Mouse (Mus musculus) neural tube, embryonic 12.5 days (tissue): ENCODE measurements around the gene Hist1h3f. TPM values are rescaled to one million over a fixed set of nuclear protein-coding genes. Genes with fewer than 3 reads are reported as not detected.
"Not testable (repeated sequence)": the region's sequence is repeated elsewhere in the genome, so short reads cannot be mapped to it uniquely, and the experiment has no call there.

Experiments
- ATAC-seq: fragments of 200-750 bp; cut with Nextera tagmentation; 2 replicates; pipeline ENCODE4 v1.8.0; 2017; ENCODE audit warnings: low read depth, mild to moderate bottlenecking, moderate TSS enrichment, moderate library complexity; ENCODE audit not compliant: low FRiP score
- H3K27ac ChIP-seq: fragments of 300-500 bp; sonication (generic); 2 replicates; pipeline ENCODE4 v1.5.1; 2016
- H3K27me3 ChIP-seq: fragments of 300-500 bp; sonication (generic); replicated peaks from 2 replicates; pipeline ENCODE4 v1.6.1; 2016; ENCODE audit warnings: mild to moderate bottlenecking
- H3K36me3 ChIP-seq: fragments of 300-500 bp; sonication (generic); 2 replicates; pipeline ENCODE4 v1.6.1; 2016; ENCODE audit warnings: mild to moderate bottlenecking
- H3K4me1 ChIP-seq: fragments of 300-500 bp; sonication (generic); 2 replicates; pipeline ENCODE4 v1.6.1; 2016
- H3K4me2 ChIP-seq: fragments of 300-500 bp; sonication (generic); replicated peaks from 2 replicates; pipeline ENCODE4 v1.6.1; 2016; ENCODE audit warnings: mild to moderate bottlenecking
- H3K4me3 ChIP-seq: fragments of 300-500 bp; sonication (generic); 2 replicates; pipeline ENCODE4 v1.5.1; 2016
- H3K9ac ChIP-seq: fragments of 300-500 bp; sonication (generic); 2 replicates; pipeline ENCODE4 v1.6.1; 2016; ENCODE audit warnings: mild to moderate bottlenecking
- H3K9me3 ChIP-seq: fragments of 300-500 bp; sonication (generic); 2 replicates; pipeline ENCODE4 v1.6.1; 2016; ENCODE audit warnings: mild to moderate bottlenecking
- WGBS: fragments of 180-500 bp; shearing (Covaris S2); methylation state at CpG from one replicate; pipeline ENCODE4 v1.1.7; 2016; 5-methylcytosine and 5-hydroxymethylcytosine counted together
- microRNA-seq: library from miRNA; unstranded; fragments of <30 nt; microRNA quantifications from one replicate; pipeline ENCODE4, GENCODE M21; 2017
- polyA plus RNA-seq: library from polyadenylated mRNA; unstranded; fragments of >200 nt; fragmentation: Nextera tagmentation; extraction: Ambion mirVana; gene quantifications from 2 replicates; pipeline ENCODE4 v1.2.1, GENCODE M21; 2016

Hist1h3f gene
- polyA plus RNA-seq, 1 experiment from 2014 or later, result 0.60 TPM

- no peaks in the 10 kb centered on the region for H3K9me3 ChIP-seq
- H3K4me3 ChIP-seq, result no peak overlapping the region
- H3K36me3 ChIP-seq, result no peaks in the 10 kb centered on the region
- H3K27ac ChIP-seq, result peak overlapping the region; percentile 86; the same call in 1 of the 2 replicates
- no peak for ATAC-seq
- peak overlapping the region; percentile 71 for H3K4me2 ChIP-seq
- H3K4me1 ChIP-seq, result peaks cover 27% of the 10 kb centered on the region
- no peaks in the 10 kb centered on the region for H3K27me3 ChIP-seq
- peak overlapping the region; percentile 27 for H3K9ac ChIP-seq
These were observed 40.5 kb downstream of the Hist1h3f start for GRCm38 (mm10) chr13:23584331-23584730.

GRCm38 (mm10) chr13:23585029-23585441 is 41.2 kb downstream of the Hist1h3f start:
- no peaks in the 10 kb centered on the region for H3K27me3 ChIP-seq
- under 1% methylated on average over 21 of the region's 21 CpGs for WGBS
- peak overlapping the region; percentile 72 for H3K9ac ChIP-seq
- peak overlapping the region; percentile 71 for H3K4me2 ChIP-seq
- peak; percentile 15; the same call in 1 of the 2 replicates for ATAC-seq
- H3K36me3 ChIP-seq, result no peaks in the 10 kb centered on the region
- H3K4me1 ChIP-seq, result peaks cover 27% of the 10 kb centered on the region
- H3K4me3 ChIP-seq, result peak overlapping the region; percentile 42
- H3K27ac ChIP-seq, result peak overlapping the region; percentile 86
- H3K9me3 ChIP-seq, result no peaks in the 10 kb centered on the region

GRCm38 (mm10) chr13:23585442-23586098 is 41.7 kb downstream of the Hist1h3f start:
- ATAC-seq, result peak; percentile 88
- Histone ChIP-seq H3K4me3 (peak overlapping the region; percentile 42), H3K4me1 (peaks cover 27% of the 10 kb centered on the region), H3K27ac (peak overlapping the region; percentile 86), H3K4me2 (peak overlapping the region; percentile 71), H3K9ac (peak overlapping the region; percentile 72)
- 0% methylated on average over 31 of the region's 36 CpGs for WGBS
- not testable (repeated sequence) for H3K36me3 ChIP-seq, H3K27me3 ChIP-seq, H3K9me3 ChIP-seq

- peaks cover 27% of the 10 kb centered on the region for H3K4me1 ChIP-seq
- no peaks in the 10 kb centered on the region for H3K9me3 ChIP-seq
- peak overlapping the region; percentile 13; the same call in 1 of the 2 replicates for H3K4me3 ChIP-seq
- no peaks in the 10 kb centered on the region for H3K27me3 ChIP-seq
- H3K36me3 ChIP-seq, result no peaks in the 10 kb centered on the region
- WGBS, result 1% methylated on average over 22 of the region's 22 CpGs
- no peak for ATAC-seq
- H3K9ac ChIP-seq, result peak overlapping the region; percentile 51; the same call in 1 of the 2 replicates
- peak overlapping the region; percentile 71 for H3K4me2 ChIP-seq
- H3K27ac ChIP-seq, result peak overlapping the region; percentile 53; the same call in 1 of the 2 replicates
These were observed 42.5 kb downstream of the Hist1h3f start for GRCm38 (mm10) chr13:23586099-23586939.

- WGBS, result 4% methylated on average over 1 of the region's 1 CpGs
- Histone ChIP-seq H3K9me3 (no peaks in the 10 kb centered on the region), H3K36me3 (no peaks in the 10 kb centered on the region), H3K4me2 (peak overlapping the region; percentile 71), H3K27ac (peak overlapping the region; percentile 53; the same call in 1 of the 2 replicates), H3K9ac (0 out of 2 replicates have a peak overlapping the region, but pooled peaks have one; percentile 51), H3K4me1 (peaks cover 25% of the 10 kb centered on the region), H3K27me3 (no peaks in the 10 kb centered on the region), H3K4me3 (peak overlapping the region; percentile 13; the same call in 1 of the 2 replicates)
- no peak for ATAC-seq
These were observed 43.0 kb downstream of the Hist1h3f start for GRCm38 (mm10) chr13:23586940-23587225.

- Histone ChIP-seq H3K9ac (no peak overlapping the region), H3K9me3 (no peaks in the 10 kb centered on the region), H3K4me1 (peaks cover 4% of the 10 kb centered on the region), H3K27me3 (no peaks in the 10 kb centered on the region), H3K27ac (no peak overlapping the region), H3K4me3 (no peak overlapping the region), H3K36me3 (no peaks in the 10 kb centered on the region), H3K4me2 (no peak overlapping the region)
- 94% methylated on average over 7 of the region's 7 CpGs for WGBS
- ATAC-seq, result no peak
These were observed 47.4 kb downstream of the Hist1h3f start for GRCm38 (mm10) chr13:23591206-23591605.

- WGBS, result 89% methylated on average over 7 of the region's 7 CpGs
- H3K27ac ChIP-seq, H3K36me3 ChIP-seq, H3K9ac ChIP-seq, ATAC-seq, H3K4me2 ChIP-seq, H3K4me3 ChIP-seq, H3K4me1 ChIP-seq, H3K9me3 ChIP-seq, H3K27me3 ChIP-seq: not testable (repeated sequence)
These were observed 48.0 kb downstream of the Hist1h3f start for GRCm38 (mm10) chr13:23591886-23592285.

- no peaks in the 10 kb centered on the region for H3K27me3 ChIP-seq
- H3K4me2 ChIP-seq, result no peak overlapping the region
- H3K36me3 ChIP-seq, result no peaks in the 10 kb centered on the region
- H3K4me3 ChIP-seq, result no peak overlapping the region
- H3K27ac ChIP-seq, result no peak overlapping the region
- H3K9ac ChIP-seq, result no peak overlapping the region
- 92% methylated on average over 7 of the region's 7 CpGs for WGBS
- no peaks in the 10 kb centered on the region for H3K9me3 ChIP-seq
- ATAC-seq, result no peak
- H3K4me1 ChIP-seq, result no peaks in the 10 kb centered on the region
These were observed 48.8 kb downstream of the Hist1h3f start for GRCm38 (mm10) chr13:23592614-23593013.

- Histone ChIP-seq H3K9ac (no peak overlapping the region), H3K27me3 (no peaks in the 10 kb centered on the region), H3K4me1 (no peaks in the 10 kb centered on the region), H3K9me3 (no peaks in the 10 kb centered on the region), H3K27ac (no peak overlapping the region), H3K36me3 (no peaks in the 10 kb centered on the region), H3K4me2 (no peak overlapping the region), H3K4me3 (no peak overlapping the region)
- 84% methylated on average over 5 of the region's 5 CpGs for WGBS
- no peak for ATAC-seq
These were observed 49.4 kb downstream of the Hist1h3f start for GRCm38 (mm10) chr13:23593051-23593770.

Small RNA genes within 50 kb of the gene (microRNA-seq; reads per million reads assigned to microRNA genes)
- not detected for gene Gm44297
- gene Gm44359, result not detected
- not detected for gene Gm44394
- gene n-TStga1, result not detected

Other genes starting within 250 kb of the Hist1h3f start
- gene Zfp322a, start 174.8 kb upstream of the Hist1h3f start, polyA plus RNA-seq, result 51.9 and 57.7 TPM in 2 replicates
- 11.4 TPM in 2 replicates for gene Abt1, start 120.2 kb upstream of the Hist1h3f start, polyA plus RNA-seq
- gene Btn1a1, start 78.2 kb upstream of the Hist1h3f start, polyA plus RNA-seq, result not detected in 2 replicates
- gene Btn2a2, start 55.2 kb upstream of the Hist1h3f start, polyA plus RNA-seq, result 0.23 and 0.31 TPM in 2 replicates
- 4.6 and 6.6 TPM in 2 replicates for gene Hist1h4h, start 13.0 kb upstream of the Hist1h3f start, polyA plus RNA-seq
- 2.7 and 5.6 TPM in 2 replicates for gene Hist1h2af, start 10.1 kb upstream of the Hist1h3f start, polyA plus RNA-seq
- 3.0 and 5.4 TPM in 2 replicates for gene Hist1h3g, start 8.6 kb upstream of the Hist1h3f start, polyA plus RNA-seq
- gene Hist1h2bh, start 660 bp upstream of the Hist1h3f start, polyA plus RNA-seq, result 0.63 TPM in 2 replicates
- gene Hist1h4f, start 7.6 kb downstream of the Hist1h3f start, polyA plus RNA-seq, result 0.79 and 1.00 TPM in 2 replicates
- gene Hist1h1d, start 9.2 kb downstream of the Hist1h3f start, polyA plus RNA-seq, result 0.30 and 0.37 TPM in 2 replicates
- 5.1 and 7.4 TPM in 2 replicates for gene Hist1h3e, start 18.3 kb downstream of the Hist1h3f start, polyA plus RNA-seq
- 52.5 and 96.7 TPM in 2 replicates for gene Hist1h2ae, start 27.2 kb downstream of the Hist1h3f start, polyA plus RNA-seq
- 8.8 and 11.8 TPM in 2 replicates for gene Hist1h2bg, start 27.3 kb downstream of the Hist1h3f start, polyA plus RNA-seq
- 3.4 and 6.6 TPM in 2 replicates for gene Hist1h2bf, start 30.1 kb downstream of the Hist1h3f start, polyA plus RNA-seq
- 0.86 and 2.8 TPM in 2 replicates for gene Hist1h2ad, start 30.3 kb downstream of the Hist1h3f start, polyA plus RNA-seq
- gene Hist1h3d, start 31.7 kb downstream of the Hist1h3f start, polyA plus RNA-seq, result 3.8 and 4.9 TPM in 2 replicates
- 65.8 and 97.5 TPM in 2 replicates for gene Hist1h4d, start 37.5 kb downstream of the Hist1h3f start, polyA plus RNA-seq
- 1.9 and 2.1 TPM in 2 replicates for gene Hist1h2be, start 77.1 kb downstream of the Hist1h3f start, polyA plus RNA-seq
- gene Hist1h1e, start 78.5 kb downstream of the Hist1h3f start, polyA plus RNA-seq, result 12.8 and 20.3 TPM in 2 replicates
- 0.66 and 0.74 TPM in 2 replicates for gene Hist1h2ac, start 139.9 kb downstream of the Hist1h3f start, polyA plus RNA-seq
- 28.0 and 29.4 TPM in 2 replicates for gene Hist1h2bc, start 140.1 kb downstream of the Hist1h3f start, polyA plus RNA-seq
- 0.23 TPM in 1 of 2 replicates, not detected in the other for gene Hist1h1t, start 151.8 kb downstream of the Hist1h3f start, polyA plus RNA-seq
- gene Hist1h4c, start 154.4 kb downstream of the Hist1h3f start, polyA plus RNA-seq, result 5.1 and 7.8 TPM in 2 replicates
- gene Hfe, start 166.8 kb downstream of the Hist1h3f start, polyA plus RNA-seq, result 3.9 TPM in 2 replicates
- gene Hist1h1c, start 194.8 kb downstream of the Hist1h3f start, polyA plus RNA-seq, result 13.3 and 13.6 TPM in 2 replicates
- gene Hist1h3c, start 201.6 kb downstream of the Hist1h3f start, polyA plus RNA-seq, result 6.8 and 7.4 TPM in 2 replicates
- 1.3 and 1.7 TPM in 2 replicates for gene Hist1h2bb, start 202.7 kb downstream of the Hist1h3f start, polyA plus RNA-seq
- gene Hist1h2ab, start 207.1 kb downstream of the Hist1h3f start, polyA plus RNA-seq, result 28.5 and 44.2 TPM in 2 replicates
- 5.8 and 10.0 TPM in 2 replicates for gene Hist1h3b, start 208.2 kb downstream of the Hist1h3f start, polyA plus RNA-seq
- gene Hist1h4b, start 213.0 kb downstream of the Hist1h3f start, polyA plus RNA-seq, result 4.5 and 6.1 TPM in 2 replicates
- gene Hist1h4a, start 217.2 kb downstream of the Hist1h3f start, polyA plus RNA-seq, result 1.0 TPM in 1 of 2 replicates, not detected in the other
- 3.5 and 3.6 TPM in 2 replicates for gene Hist1h3a, start 218.3 kb downstream of the Hist1h3f start, polyA plus RNA-seq
- 1.5 and 3.0 TPM in 2 replicates for gene Hist1h1a, start 219.6 kb downstream of the Hist1h3f start, polyA plus RNA-seq
- gene Trim38, start 225.9 kb downstream of the Hist1h3f start, polyA plus RNA-seq, result not detected in 2 replicates